Mouse (Mus musculus): Measurements from ENCODE around the gene Nxpe3.
"Not testable (repeated sequence)": the region's sequence is repeated elsewhere in the genome, so short reads cannot be mapped to it uniquely, and the experiment has no call there.

Nxpe3 gene

GRCm38 (mm10) chr16:55837653-55838052 lies 57.4 kb downstream of the Nxpe3 start:
- not testable (repeated sequence) for DNase-seq (ENCODE audit: low read depth, low spot score)

- DNase-seq (ENCODE audit: low read depth, low spot score), result no peak
Measured at GRCm38 (mm10) chr16:55837168-55837567, 57.9 kb downstream of the Nxpe3 start.

DNA sequence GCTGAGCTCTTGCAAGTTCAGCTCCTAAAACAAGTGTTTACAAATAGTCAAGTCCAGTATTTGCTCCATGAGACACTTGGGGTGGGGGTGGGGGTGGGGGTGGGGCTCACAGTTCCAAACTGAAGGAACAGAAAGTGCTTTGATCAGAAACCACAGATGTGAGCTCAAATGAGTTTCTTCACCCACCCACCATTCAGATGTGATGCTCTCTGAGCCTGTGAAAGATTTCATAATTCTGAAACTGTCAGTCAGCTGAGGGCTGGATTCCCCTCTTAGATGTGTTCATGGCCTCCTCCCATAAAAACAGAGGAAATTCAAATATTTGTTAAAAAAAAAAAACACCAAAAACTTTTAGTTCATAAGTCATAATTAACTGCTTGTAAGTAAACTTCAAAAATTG lies 59.3 kb downstream of the Nxpe3 start:
- DNase-seq (ENCODE audit: low read depth, low spot score), result no peak

GRCm38 (mm10) chr16:55832617-55833016 lies 62.5 kb downstream of the Nxpe3 start:
- DNase-seq (ENCODE audit: low read depth, low spot score), result no peak

GRCm38 (mm10) chr16:55832040-55832439 lies 63.0 kb downstream of the Nxpe3 start:
- DNase-seq (ENCODE audit: low read depth, low spot score), result no peak

- DNase-seq (ENCODE audit: low read depth, low spot score), result no peak
Measured at GRCm38 (mm10) chr16:55831451-55831850, 63.6 kb downstream of the Nxpe3 start.

DNA sequence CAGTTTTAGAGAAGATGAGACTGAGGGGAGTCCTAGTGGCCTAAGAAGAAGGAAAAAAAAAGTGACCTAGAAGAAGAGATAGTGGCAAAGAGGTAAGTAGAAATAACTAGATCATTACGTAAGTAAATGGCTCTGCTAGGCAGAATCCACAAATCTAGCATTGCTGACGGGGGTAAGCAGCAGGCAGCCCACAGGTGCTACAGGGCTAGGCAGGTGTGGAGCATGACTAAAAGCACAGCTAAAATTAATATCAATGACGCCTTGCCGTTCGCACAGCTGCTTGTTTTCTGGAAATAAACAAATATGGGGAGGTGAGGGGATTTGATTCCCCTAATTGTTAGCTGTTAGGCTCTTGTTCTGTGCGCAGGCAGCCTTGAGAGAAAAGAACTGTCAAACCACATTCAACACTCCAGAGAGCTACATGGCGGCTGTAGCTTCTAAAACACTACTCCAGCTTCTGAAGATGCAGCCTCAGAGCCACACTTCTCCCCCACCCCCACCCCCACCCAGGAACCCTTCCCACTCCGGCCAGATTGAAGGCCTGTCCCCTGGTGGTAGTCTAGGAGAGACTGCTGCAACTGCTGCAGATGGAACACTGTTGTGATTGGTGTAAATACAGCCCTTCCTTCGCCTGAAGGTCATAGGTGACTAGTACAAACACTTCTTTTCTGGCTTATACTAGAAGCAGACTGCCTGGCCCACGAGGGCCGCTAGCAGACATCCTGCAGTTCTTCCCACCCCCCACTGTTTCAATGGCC lies 71.5 kb downstream of the Nxpe3 start:
- DNase-seq (ENCODE audit: low read depth, low spot score), result no peak

- DNase-seq (ENCODE audit: low read depth, low spot score), result no peak
Measured at GRCm38 (mm10) chr16:55822741-55823397, 72.2 kb downstream of the Nxpe3 start.

GRCm38 (mm10) chr16:55821997-55822740 lies 72.9 kb downstream of the Nxpe3 start:
- peak; percentile 48 for DNase-seq (ENCODE audit: low read depth, low spot score)

GRCm38 (mm10) chr16:55821571-55821981 lies 73.5 kb downstream of the Nxpe3 start:
- no peak for DNase-seq (ENCODE audit: low read depth, low spot score)

DNA sequence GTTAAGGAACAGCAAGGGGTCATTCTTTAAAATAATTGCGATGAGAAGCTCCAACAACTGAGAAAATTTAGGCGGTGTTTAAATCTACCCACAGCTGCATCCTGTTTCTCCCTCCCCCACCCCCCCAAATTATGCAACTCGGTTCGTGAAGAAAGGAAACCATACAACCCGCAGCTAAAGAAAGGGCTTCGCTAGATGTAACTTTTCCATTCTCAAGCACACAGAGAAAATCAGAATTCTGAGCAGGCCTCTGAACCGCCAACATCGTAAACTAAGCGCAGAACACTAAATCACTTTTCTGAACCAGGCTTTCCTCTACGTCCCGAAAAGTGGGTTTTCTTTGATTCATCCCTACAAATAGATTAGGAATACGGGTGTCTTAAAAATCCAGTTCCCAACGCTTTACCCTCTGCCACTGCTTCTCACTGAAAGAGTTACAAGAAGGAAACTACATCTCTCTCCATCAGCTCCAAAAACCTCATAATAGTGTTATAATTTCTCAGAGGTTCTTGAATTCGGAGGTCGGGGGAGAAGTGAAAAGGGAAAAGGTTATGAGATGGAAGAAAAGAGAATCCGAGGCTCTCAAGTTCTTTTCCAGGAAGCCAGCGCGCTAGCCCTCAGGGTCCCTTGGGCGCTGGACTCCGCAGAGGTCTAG lies 74.0 kb downstream of the Nxpe3 start:
- DNase-seq (ENCODE audit: low read depth, low spot score), result no peak

DNA sequence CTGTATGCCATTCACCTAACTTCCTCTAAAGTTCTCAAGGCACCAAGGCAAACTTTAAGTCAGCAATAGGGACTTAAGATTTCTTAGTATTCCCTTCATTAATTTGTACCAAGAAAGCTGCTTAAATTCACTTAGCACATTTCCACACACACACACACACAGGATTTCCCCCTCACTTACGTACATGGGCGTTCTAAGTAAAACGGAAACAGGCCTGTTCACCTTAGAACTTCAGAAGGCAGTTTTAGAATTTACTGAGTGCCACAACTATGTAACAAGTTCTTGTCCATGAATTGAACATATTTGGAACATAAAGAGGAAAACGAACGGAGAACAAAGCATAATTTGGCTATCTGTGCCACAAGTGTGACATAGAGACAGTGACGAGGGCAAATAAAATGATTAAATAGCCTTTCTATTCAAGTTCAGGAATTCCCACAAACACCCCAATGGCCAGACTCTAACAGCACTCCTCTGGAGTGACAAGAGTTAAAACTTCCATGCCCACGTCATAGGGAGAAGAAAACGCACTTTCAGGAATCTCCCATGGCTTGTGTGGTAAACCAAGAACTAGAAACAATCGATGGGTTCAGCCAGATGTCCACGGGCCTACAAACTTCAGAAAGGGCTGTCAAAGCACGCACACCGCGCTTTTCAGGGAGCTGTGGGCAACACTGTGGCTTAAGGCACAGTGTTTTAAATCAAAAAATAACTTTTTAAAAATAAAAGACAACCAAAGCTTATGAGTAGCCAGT lies 74.7 kb downstream of the Nxpe3 start:
- DNase-seq (ENCODE audit: low read depth, low spot score), result no peak

DNA sequence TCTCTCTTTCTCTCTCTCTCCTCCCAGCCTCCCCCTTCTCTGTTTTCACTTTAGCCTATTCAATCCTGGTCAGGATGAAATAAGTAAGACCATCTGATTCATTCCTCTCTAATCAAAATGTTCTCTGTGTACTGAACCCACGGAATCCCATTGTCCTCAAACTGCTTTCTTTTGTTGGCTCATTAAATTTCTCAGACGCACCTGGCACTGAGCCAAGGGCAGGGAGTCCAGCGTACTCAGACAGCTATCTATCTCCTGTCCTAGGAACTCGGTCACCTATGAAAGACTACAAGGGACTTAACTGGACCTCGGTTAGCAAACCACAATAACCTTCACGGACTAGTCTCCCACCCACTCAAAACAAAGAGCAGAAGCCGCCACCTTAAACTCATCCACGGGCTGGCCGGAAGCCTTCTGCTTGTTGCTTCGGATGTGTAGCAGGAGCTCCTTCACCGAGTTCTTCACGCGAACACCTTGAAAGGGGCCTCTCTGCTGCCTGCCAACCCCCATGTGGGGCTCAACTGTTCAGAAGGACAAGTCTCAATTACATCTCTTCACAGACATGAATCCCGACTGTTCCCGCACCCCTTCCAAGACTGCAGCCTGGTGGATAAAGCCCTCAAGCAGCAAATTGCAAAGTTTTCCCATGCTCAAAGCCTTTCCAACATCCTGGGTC lies 75.8 kb downstream of the Nxpe3 start:
- no peak for DNase-seq (ENCODE audit: low read depth, low spot score)

GRCm38 (mm10) chr16:55817717-55818515 lies 77.2 kb downstream of the Nxpe3 start:
- no peak for DNase-seq (ENCODE audit: low read depth, low spot score)

- no peak for DNase-seq (ENCODE audit: low read depth, low spot score)
Measured at GRCm38 (mm10) chr16:55816202-55816941, 78.7 kb downstream of the Nxpe3 start.

DNA sequence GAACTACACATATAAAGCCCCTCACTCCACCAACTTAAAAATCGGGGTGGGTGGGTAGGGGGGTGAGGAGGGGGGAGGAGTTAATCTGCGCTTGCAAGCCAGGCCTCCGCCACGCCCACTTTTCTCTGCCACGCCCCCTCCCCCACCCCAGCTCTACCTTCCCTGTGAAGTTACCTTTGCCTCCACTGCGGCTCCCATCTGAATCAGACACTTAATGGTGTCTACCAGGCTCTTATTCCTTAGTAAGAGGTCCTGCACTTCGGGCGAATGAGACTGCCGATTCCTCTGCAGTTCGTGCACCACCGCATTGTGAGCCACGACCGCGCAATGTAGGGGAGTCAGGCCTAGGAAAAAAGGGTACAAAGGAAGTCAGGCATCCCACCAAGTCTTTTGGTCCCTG lies 79.6 kb downstream of the Nxpe3 start:
- DNase-seq (ENCODE audit: low read depth, low spot score), result no peak

- no peak for DNase-seq (ENCODE audit: low read depth, low spot score)
Measured at GRCm38 (mm10) chr16:55814686-55815085, 80.4 kb downstream of the Nxpe3 start.

GRCm38 (mm10) chr16:55813916-55814315 lies 81.2 kb downstream of the Nxpe3 start:
- no peak for DNase-seq (ENCODE audit: low read depth, low spot score)

GRCm38 (mm10) chr16:55811792-55812191 lies 83.3 kb downstream of the Nxpe3 start:
- DNase-seq (ENCODE audit: low read depth, low spot score), result no peak
